ENCODE assay signal across 15 mouse cellular contexts in the genomic region with DNA sequence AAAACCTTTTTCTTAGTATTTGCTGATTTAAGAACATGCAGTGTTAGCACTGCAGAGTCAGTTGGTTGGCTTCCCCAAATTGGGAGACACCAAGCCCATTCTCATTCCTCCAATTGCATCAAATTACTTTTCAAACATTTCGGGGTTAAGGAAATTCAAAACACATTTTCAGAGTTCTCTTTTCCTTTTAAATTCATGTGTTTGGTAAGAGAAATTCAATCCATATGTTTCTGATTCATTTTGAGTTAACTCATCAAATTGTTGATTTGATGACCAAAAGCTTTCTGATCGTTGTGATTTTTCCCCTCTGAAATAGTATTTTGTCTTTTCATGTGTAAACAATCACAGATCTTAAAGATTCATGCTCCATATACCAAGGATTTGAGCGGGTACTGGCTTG.
"Had no signal": no experiment of that assay in that cellular context is flagged by ENCODE, and none has a peak within 500 bp of the region (broad histone marks: within the 10 kb centered on the region; RNA-seq: fewer than 3 reads in every experiment).

No protein-coding gene starts in this region.

- H3K9ac ChIP-seq: neural tube, embryonic 13.5 days; neural tube, embryonic 15.5 days; stomach, embryonic 15.5 days had no signal

- H3K4me3 ChIP-seq: neural tube, embryonic 13.5 days; neural tube, embryonic 15.5 days; stomach, embryonic 15.5 days had no signal

- H3K36me3 ChIP-seq: neural tube, embryonic 13.5 days; neural tube, embryonic 15.5 days; stomach, embryonic 15.5 days had no signal

- DNase-seq: retina, postnatal 1 day; right cerebral cortex, adult 18-20 months; right cerebral cortex, postnatal 14 days; right cerebral cortex, postnatal 25 days; right cerebral cortex, postnatal 4 days; spleen, adult 18-20 months; thymus, adult 18-20 months; thymus, postnatal 14 days; thymus, postnatal 25 days; thymus, postnatal 36 days; thymus, postnatal 4 days had no signal

- H3K27ac ChIP-seq: neural tube, embryonic 13.5 days; neural tube, embryonic 15.5 days; stomach, embryonic 15.5 days; stomach, postnatal 0 days had no signal

- H3K9me3 ChIP-seq: neural tube, embryonic 13.5 days; neural tube, embryonic 15.5 days; stomach, embryonic 15.5 days had no signal

- H3K4me1 ChIP-seq: stomach, embryonic 15.5 days had no signal

- H3K4me2 ChIP-seq: neural tube, embryonic 13.5 days; neural tube, embryonic 15.5 days; stomach, embryonic 15.5 days had no signal

- H3K27me3 ChIP-seq: neural tube, embryonic 13.5 days; neural tube, embryonic 15.5 days; stomach, embryonic 15.5 days had no signal
